Mouse (Mus musculus) adrenal gland, adult 18-20 months (tissue): ENCODE results near the gene Slc4a10. TPM values are rescaled to one million over a fixed set of nuclear protein-coding genes. Genes with fewer than 3 reads are reported as not detected.

ENCODE experiments used
- DNase-seq, 2 experiments: peaks; one replicate each; pipeline ENCODE4 v3.0.0; 2021 to 2022; ENCODE audit warnings: low spot score in 2 of 2
- total RNA-seq, 2 experiments: library from RNA; stranded (reverse); gene quantifications; 1 replicate in 1 of 2; 2 replicates in 1 of 2; pipeline ENCODE4 v1.2.3; 2021

Slc4a10 gene
- total RNA-seq, 2 experiments from 2014 or later: 3.9 to 4.5 TPM

DNA sequence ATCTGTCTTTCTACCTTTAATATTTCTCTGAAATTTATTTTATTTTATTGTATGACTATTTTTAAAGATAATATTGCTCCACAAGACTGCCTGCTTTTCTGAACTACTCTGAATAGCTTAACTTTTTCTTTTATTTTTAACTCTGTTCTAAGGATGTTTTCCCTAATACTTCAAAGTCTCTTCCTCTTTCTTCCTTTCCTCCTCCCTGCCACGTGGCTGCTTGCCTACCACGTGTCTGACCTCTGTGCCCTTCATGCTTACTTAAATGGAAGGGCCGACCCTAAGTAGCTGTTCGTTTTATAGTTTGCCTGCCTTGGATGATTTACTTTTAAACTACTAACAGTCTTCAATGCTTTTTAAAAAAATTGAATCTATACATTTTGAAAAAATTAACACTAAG is 225.6 kb downstream of the Slc4a10 start:
- DNase-seq: no peak

DNA sequence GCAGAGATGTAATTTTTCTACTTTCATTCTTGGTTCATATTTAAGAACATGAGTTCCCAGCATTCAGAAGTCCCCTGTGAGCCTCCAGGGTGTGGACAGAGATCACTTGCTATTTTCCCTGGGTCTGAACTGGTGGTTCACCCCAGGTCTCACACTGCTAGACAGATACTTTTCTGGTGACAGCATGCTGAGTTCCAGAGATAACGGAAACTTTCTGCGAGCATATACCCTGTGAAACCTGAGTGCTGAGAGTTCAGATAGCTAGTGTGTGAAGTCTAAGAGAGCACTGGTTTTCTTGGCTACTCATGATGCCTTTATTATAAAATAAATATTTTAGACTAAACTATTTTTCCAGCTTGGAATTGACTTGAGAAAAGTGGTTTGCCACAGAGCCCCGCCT is 232.5 kb downstream of the Slc4a10 start:
- DNase-seq: no peak

DNA sequence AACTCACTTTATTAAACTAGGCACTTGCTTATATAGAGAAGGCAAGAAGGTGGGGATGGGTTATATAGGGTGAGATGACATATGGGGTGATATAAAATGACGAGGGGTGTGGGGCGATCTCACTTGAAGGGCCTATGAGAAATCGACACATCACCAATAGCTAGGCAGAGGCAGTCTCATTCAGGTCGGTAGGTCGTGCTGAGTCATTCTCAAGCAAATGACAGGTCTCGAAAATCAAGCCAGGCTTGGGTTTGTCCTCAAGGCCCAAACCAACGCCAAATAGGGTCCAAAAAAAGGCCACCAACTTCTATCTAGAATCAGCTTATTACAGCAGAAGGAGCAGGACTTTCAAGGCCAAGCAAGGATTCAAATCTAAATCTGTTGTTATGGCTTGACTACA is 233.5 kb downstream of the Slc4a10 start:
- DNase-seq: no peak

DNA sequence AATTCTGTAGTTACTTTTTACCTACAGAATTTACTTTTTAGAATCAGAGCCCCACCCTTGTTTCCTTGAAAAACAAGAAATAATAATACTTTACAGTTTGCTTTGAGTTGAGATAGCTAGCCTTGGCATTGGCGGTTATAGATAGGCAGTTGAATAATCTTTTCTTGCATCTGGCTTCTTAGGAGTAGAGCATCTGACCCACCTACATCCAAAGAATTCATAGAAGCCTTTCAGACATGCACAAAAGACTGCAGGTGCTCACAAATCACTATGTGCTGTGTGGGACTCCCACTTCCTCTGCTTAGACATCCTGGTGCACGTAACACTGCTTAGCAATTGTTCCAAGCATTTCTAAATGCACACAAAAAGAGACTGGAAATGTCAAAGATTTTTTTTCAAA is 238.8 kb downstream of the Slc4a10 start:
- no peak for DNase-seq

DNA sequence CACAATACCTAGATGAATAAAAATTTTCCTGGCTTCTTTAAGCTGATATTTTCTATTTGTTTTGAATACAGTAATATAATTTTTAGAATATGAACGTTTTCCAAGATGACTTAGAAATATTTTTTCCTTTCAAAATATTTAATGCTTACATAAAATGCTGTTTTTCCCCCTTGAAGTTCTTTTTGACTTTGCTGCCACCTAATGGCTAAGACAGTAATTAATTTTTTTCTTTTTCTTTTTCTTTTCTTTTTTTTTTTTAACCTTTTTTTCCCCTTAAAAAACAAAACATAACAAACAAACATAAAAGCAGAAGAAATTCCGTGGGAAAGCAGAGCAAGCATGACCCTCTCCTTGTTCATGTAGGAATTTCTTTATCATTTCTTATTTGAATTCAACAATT is 239.6 kb downstream of the Slc4a10 start:
- no peak for DNase-seq

DNA sequence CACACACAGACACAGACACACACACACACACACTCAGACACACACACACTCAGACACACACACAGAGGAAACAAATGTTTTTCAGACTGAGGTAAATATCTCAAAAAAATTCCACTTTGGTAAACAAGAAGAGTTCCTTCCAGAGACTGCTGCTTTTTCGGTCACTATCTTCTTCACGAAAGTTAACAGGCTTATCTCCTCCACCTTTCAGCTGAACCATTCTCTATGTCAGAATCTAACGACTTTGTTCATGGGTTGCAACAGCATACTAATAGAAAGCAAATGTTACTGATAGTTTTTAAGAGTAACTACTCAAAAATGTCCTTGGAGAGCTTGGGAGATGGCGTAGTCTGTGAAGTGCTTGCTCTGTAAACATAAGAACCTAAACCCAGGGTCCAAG is 241.3 kb downstream of the Slc4a10 start:
- DNase-seq: no peak

DNA sequence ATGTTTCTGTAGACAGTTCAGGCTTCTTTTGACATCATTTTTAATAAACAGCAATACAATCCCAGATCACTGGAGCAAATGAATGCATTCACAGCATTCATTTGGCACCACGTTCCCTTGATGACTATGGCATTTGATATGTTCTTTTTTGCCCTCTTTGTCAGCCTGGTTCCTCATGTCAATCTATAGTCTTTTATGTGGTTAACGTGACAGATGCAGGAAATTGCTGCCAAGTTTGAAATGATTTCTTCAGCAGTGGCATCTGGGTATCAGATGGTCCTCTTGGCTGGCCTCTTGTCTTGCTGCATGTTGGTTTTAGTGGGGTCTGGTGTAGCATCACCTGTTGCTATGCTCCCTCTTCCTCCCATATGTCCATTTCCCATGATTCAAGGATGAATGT is 247.6 kb downstream of the Slc4a10 start:
- DNase-seq: no peak

DNA sequence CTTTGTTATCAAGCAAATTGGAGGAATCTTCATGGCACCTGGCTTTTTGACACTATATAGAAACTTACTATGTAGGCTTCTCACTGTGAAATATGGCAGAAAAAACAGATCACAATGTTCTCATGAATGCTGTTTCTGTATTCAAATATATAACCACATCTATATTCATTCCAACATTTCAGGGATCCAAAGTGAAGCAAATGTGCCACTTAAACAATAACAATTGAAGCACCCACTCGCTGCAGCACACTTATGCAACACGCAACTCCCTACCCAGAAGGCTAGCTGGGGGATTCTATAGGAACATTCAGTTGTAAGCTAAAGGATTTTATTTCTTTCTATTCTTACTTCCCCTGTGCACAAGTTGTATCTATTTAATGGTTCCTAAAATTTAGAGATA is 255.5 kb downstream of the Slc4a10 start:
- no peak for DNase-seq

DNA sequence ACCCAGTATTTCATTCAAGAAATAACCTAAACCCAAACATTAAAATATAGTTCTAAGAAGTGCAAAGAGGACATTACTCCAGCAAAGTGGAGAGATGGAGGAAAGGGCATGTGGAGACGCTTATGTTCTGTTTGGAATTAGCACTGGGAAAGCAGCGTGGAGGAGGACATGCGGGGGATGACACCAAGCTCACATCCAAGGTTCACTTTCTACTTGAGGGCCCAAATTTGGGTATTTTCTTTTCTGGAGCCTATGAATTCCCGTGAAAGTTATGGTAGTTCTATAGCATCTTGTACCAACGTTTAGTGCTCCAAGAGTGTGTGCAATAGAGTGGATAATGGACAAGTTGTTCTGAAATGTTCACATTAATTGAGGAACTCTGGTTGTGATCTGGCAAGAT is 260.7 kb downstream of the Slc4a10 start:
- DNase-seq: no peak

DNA sequence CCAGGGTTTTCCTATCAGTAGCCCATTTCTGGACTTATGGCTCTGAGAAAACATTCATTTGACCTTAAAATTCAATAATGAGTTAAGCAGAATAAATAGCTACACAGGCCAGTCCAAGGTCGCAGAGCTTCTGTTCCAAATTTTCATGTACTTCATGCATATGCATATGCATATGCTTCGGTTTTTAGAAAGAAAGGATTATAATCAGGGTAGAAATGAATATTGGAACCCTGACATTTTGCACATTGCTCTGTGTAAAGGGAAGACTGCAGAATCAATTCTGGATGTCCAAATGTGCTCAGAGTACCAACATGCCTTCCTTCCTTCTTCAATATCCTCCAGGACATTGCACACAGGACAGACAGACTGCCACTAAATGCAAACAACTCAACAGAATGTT is 261.2 kb downstream of the Slc4a10 start:
- DNase-seq: no peak

DNA sequence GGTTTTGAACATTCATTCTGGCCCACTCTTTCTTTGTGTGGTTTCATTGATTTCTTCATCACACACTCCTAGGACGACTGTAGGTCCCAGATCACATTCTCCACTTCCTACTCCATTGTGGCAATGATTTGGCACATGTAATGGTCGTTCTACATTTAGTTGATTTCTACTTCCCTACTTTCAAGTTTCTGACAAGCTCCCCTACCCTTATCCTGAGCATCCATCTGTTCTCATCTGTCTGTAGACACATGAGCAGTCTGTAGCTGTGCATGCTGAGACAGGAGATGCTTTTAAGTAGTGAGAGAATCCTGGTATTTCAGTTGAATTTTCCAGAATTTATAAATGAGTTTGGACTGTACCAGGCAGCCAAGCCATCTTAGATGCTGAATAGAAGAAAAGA is 270.7 kb downstream of the Slc4a10 start:
- DNase-seq: no peak

DNA sequence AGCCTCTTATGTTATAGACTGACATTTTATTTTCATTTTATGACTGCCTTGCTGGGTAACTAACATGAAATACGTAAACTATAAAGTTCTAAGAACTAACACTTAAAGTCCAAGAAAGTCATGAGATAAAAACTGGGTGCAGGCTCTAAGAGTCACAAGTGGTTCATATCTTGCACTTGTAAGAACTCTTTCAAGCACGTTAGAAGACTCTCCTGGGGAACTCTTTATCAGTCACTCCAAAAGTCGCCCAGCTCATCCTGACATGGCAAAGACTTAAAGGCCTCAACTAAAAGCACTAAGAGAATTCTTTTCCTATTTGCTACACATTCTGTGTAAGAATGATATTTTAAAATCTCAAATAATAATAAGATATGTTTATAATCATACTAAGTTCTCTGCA is 273.2 kb downstream of the Slc4a10 start:
- DNase-seq: no peak

DNA sequence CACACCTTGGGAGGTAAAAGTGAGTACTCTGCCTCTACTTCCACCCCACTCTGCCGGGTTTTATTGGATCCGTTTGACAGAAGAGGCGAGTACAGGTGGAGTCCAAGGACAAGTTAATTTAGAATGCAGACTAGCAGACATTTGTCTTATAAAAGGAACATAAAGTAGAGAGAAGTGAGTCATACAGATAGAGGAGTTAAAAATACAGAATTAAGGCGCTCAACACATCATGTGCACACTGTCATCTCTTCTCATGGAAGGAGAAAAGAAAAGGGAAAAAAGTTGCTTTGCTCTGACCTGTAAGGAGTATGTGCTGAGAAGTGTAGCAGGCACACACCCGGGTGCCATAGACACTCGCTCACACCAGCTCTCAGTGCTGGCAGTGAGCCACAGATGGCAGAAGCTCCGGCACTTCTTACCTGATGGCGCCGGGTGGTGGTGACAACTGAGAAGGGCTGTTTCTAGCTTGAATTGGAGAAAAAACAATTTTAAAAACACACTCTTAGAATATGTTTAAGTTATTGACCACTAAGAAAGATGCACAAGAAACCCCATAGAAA is 276.9 kb downstream of the Slc4a10 start:
- DNase-seq: no peak

DNA sequence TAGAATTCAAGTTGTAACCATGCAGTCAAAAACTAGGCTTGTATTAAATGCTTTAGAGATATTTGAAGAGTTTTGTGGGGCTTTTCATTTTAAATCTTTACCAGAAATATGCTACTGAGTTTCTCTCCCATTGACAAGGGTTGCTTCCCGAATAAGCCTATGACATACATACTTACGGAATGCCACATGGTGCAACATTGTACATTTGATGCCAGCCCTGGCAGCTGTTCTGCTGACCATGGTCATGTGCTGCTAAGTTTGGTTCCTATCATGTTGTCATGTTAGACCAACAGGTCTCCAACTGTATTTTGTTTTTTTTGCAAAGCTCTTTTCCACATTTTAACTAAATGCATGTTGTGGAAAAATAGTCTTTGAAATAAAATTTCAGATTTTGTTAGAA is 279.1 kb downstream of the Slc4a10 start:
- no peak for DNase-seq

DNA sequence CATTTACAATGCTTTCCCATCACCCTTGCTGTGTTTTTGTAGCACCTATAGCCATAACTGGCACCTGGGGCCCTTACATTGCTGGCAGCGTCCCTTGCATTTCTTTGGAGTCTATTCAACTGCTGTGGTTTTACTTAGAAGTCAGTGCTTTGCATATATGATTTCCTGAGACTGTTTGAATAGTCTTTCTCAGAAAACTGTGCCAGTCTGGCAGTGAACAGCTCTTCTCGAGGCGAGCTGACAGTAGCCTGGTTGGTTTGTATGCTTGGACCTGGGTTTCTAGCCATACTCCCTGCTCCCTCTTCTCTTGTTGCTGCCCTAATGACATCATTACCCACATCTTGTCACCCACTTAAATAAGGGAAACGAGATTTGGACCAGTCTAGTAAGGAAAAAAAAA is 285.7 kb downstream of the Slc4a10 start:
- no peak for DNase-seq

DNA sequence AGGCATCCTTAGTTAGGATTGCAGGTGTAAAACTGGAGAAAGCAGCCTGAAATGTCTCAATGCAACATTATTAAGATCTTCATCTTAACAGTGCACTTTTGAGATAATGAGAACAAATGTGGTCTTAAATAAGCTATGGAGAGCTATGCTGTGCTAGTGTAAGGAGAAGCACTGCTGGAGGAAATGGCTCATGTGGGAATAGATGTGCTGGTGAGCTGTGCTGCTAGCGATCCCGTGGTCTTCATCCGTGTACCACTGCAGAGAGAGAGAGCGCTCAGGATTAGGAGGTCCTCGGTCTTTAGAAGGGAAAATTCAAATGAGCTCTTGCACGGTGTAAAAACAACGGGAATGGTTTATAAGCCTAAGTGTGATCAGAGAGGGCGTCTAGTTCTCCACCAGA is 286.2 kb downstream of the Slc4a10 start:
- DNase-seq: no peak

DNA sequence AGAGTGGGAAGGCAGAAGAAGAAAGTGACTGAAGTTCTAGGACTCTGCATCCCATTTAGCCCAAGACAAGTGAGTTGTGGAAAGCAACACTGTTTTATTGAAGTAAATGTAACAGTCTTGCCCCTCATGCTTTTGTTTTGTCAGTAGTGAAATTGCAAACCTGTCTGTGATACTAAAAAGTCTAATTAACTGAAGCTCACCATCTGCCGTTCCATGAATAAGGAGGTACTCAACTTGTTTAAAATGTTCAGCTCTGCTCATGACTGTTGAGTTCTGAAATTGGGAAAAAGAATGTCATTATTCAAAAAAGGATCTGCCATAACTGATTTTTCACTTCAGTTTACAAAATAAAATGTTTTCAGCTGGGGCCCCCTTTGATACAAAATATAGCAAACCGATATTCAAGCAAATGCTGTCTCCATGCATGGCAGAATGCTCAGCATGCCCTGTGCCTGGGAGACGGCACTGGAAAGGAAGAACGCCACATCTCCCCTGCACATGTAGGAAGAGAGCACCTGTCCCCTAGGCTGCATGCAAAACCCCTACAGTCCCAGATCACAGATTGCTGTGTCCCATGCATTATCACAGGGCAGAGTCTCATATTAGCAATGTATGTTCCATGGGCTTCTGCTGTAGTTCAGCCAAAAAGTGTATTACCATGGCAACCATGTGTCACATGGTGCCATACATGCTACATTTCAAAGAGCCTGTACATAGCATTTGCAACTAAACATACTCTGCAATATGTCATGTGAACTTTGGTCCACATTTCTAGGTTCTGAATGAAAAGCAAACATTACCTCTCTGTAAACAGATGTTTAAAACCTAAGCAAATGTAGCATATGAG is 288.4 kb downstream of the Slc4a10 start:
- no peak for DNase-seq

DNA sequence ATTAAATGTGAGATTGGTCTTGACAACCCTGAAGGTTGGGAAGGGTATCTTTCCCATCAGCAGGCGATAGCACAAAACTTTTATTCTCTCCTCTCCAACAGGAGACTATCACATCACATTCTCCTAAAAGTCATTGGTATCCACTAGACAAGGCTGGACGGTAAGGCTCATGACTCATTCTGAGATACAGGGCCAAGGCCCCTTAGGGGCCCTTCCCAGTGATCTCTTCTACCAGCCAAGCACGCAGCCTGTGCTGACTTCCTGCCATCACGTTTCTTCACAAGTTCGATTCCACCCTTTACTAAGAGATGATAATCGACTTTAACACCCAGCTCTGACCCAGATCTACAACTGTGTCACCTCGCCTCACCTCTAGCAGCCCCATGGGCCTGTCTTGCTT is 290.8 kb downstream of the Slc4a10 start:
- no peak for DNase-seq

DNA sequence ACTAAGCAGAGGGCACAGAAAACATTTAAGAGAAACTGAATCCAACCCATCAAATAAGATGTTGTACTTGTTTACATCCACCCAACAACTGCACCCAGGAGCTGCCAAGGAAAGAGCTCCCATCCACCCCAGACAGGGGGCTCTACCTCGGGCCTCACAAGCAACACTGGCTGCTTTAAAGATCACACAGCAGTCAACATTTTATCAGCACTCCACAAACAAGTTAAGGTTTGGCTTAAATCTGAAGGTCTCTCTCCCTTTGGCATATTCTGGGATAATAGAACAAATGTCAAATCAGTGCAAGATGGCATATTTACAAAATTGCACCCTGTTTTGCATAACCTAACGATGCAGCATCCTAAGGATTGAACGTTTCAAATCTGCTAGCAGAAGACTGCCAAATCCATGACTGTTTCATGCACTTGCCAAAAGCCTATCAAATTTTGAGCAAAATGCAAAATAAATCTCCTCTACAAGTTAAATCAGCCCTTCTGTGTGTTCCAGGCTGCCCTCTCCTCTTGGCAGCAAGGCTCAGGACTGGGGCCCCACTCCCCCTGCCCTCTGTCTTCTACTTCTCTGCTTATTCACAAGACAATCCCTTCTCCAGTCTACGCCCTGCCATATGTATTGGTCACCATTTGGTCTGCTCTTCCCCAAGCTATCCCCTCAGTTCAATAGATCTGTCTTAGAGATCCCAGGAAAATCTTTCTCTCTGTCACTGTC is 293.1 kb downstream of the Slc4a10 start:
- DNase-seq: no peak

DNA sequence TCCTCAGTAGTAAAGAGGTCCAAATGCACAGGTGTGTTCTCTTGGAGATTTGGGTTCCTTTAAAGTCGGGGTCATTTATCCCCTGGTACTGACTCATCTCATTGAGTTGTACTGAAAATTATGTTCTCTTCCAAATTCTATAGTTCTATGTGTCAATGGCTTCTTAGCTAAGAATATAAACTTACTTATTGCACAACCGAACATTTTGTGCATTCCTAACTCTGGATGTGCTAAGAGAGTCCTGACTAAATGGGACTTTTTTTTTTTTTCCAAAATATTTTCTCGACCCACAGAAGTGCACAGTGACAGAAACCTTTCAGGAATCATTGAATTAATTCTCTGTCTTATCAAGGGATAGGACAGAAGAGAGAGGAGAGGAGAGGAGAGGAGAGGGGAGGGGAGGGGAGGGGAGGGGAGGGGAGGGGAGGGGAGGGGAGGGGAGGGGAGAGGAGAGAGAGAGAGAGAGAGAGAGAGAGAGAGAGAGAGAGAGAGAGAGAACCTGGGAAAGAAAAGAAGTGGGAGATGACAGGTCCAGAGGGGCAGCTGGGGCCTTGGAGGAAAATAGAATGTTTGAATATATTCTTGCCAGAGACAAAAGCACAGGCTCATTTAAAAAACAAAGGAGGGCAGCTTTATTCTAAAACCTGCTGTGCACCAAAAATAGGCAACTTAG is 294.9 kb downstream of the Slc4a10 start:
- no peak for DNase-seq

DNA sequence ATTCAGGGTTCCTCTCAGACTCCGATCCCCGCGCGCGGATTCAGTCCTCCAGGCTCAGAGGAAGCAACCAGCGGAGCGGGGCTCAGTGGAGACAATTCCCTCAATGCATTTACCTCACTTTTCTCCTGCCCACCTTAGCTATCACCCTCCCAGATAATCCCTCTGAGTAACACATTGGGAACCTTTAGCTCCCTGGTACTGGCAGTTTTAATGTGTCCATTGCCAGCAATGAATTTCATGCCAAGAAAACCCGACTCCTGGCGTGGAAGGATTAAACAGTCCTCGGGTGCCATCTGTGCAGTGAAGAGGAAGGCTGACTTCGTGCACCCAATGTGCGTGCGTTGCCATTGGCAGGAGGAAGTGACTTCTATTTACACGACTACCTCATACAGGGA is 295.5 kb downstream of the Slc4a10 start:
- no peak for DNase-seq

DNA sequence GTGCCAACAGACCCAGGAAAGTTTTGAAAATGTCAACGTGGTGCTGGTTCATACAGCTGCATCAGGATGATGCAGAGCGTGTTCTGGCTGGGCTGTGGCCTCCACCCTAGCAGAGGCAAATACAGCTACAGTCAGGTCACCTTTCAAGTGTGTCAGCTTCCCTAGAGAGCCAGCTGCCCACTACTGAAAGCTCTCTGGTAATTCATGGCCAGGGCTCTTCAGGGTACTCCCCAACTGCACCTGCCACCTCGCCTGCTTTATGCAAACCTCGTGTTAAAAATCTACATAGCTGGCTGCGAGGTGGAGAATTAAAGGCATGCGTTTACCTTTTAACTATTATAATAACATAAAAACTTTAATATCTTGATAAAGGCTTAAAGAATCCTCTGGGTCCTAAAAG is 298.1 kb downstream of the Slc4a10 start:
- no peak for DNase-seq
